Mouse (Mus musculus) v-Abl transformed pro-B cells (cell line): ENCODE measurements at regions not wholly inside any gene's neighbourhood (a gene's known extent, or its start where the extent isn't known, plus 50 kb on each side); places are given as distances from the start of the nearest gene placed in this dataset.

ENCODE experiments used
- in situ Hi-C, 2 experiments: fragments of 400-800 bp; cut with MboI; formaldehyde crosslinking; loops; one replicate each; pipeline ENCODE4 v1.15.1; 2025; ENCODE audit not compliant: unreplicated experiment in 2 of 2

DNA sequence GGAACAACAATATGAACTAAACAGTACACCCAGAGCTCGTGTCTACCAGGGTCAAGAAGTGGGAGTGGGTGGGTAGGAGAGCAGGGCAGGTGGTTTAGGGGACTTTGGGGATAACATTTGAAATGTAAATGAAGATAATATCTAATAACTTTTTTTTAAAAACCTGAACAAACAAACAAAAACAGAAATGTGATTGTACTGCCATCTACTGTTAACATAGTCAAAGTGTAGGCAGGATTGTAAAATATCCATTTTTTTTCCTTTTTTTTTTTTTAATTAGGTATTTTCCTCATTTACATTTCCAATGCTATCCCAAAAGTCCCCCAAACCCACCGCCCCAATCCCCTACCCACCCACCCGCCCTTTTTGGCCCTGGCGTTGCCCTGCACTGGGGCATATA, 1351.5 kb downstream of the Rpia start:
- in situ Hi-C loops, result loop anchor here (5.0 to 25.0 kb wide), 6 partner anchors 62 to 933 kb away; no protein-coding TSS in a partner anchor
